ENCODE assay signal across 9 mouse cellular contexts in genomic region chr9:121995077-121995476, GRCm38 (mm10). TPM values are rescaled to one million over a fixed set of nuclear protein-coding genes. Genes with fewer than 3 reads are reported as not detected.
DNase-seq lines count a peak whose midpoint lies in the region; ATAC-seq and TF ChIP-seq lines count a peak whose summit lies in the region.
"Had no signal": no experiment of that assay in that cellular context is flagged by ENCODE, and none has a peak within 500 bp of the region (broad histone marks: within the 10 kb centered on the region; RNA-seq: fewer than 3 reads in every experiment).

No protein-coding gene starts in this region.

- TF ChIP-seq POLR2A in cortical plate, adult 2 months (IDR thresholded peaks at IDR 0.05; ENCODE audit: extremely low read depth, insufficient read depth, low read length) = no peak

- H3K9me3 ChIP-seq in heart, embryonic 16.5 days (replicated peaks; ENCODE audit: control insufficient read depth, low read length) = no peaks in the 10 kb centered on the region
- H3K9me3 ChIP-seq in hindbrain, embryonic 11.5 days (ENCODE audit: control insufficient read depth, low read length) = no peaks in the 10 kb centered on the region
- no peaks in the 10 kb centered on the region for H3K9me3 ChIP-seq in midbrain, embryonic 10.5 days (replicated peaks)

- TF ChIP-seq CTCF in cortical plate, adult 2 months (IDR thresholded peaks at IDR 0.05; ENCODE audit: extremely low read depth, insufficient read depth, low read length) = no peak

- ATAC-seq in heart, embryonic 16.5 days (replicated peaks; ENCODE audit: extremely low read depth, insufficient read depth, low FRiP score) = no peak
- ATAC-seq in hindbrain, embryonic 11.5 days (ENCODE audit: low FRiP score) = peak; percentile 10
- no peak for ATAC-seq in inflammation-experienced regulatory T-cells, adult 6 months

- peak overlapping the region; percentile 92 for H3K4me3 ChIP-seq in heart, embryonic 16.5 days (ENCODE audit: low read length)
- peak overlapping the region; percentile 95 for H3K4me3 ChIP-seq in cortical plate, adult 2 months (ENCODE audit: insufficient read depth, low read length)
- peak overlapping the region; percentile 84 for H3K4me3 ChIP-seq in hindbrain, embryonic 11.5 days (ENCODE audit: low read depth, low read length)
- peak overlapping the region; percentile 67 for H3K4me3 ChIP-seq in midbrain, embryonic 10.5 days

- H3K27ac ChIP-seq in heart, embryonic 16.5 days (ENCODE audit: low read length) = no peak overlapping the region
- H3K27ac ChIP-seq in cortical plate, adult 2 months (ENCODE audit: insufficient read depth, low read length) = no peak overlapping the region
- no peak overlapping the region for H3K27ac ChIP-seq in hindbrain, embryonic 11.5 days (ENCODE audit: low read depth, low read length)
- peak overlapping the region; percentile 80 for H3K27ac ChIP-seq in midbrain, embryonic 10.5 days (replicated peaks)

- intact Hi-C loops in heart, postnatal 14 days (cut with DNase I) = no loop called here
- intact Hi-C loops in left cerebral cortex, postnatal 10 days (cut with DNase I) = no loop called here

- no peaks in the 10 kb centered on the region; the same call in 1 of the 2 replicates for H3K4me1 ChIP-seq in heart, embryonic 16.5 days (ENCODE audit: control insufficient read depth, insufficient read depth, low read length)
- H3K4me1 ChIP-seq in cortical plate, adult 2 months (ENCODE audit: control insufficient read depth, insufficient read depth, low read length) = peaks cover 8% of the 10 kb centered on the region
- 0 out of 2 replicates have a peak, but pooled peaks cover 2% of the 10 kb centered on the region for H3K4me1 ChIP-seq in hindbrain, embryonic 11.5 days (replicated peaks; ENCODE audit: control insufficient read depth, insufficient read depth, low read length)
- H3K4me1 ChIP-seq in midbrain, embryonic 10.5 days = peaks cover 29% of the 10 kb centered on the region

- peak overlapping the region; percentile 91 for H3K9ac ChIP-seq in heart, embryonic 16.5 days (ENCODE audit: low read length)
- H3K9ac ChIP-seq in hindbrain, embryonic 11.5 days (ENCODE audit: low read depth, low read length) = peak overlapping the region; percentile 68

- H3K36me3 ChIP-seq in heart, embryonic 16.5 days (ENCODE audit: control insufficient read depth, insufficient read depth) = no peaks in the 10 kb centered on the region
- no peaks in the 10 kb centered on the region for H3K36me3 ChIP-seq in hindbrain, embryonic 11.5 days (ENCODE audit: control insufficient read depth, insufficient read depth, low read length)
- no peaks in the 10 kb centered on the region for H3K36me3 ChIP-seq in midbrain, embryonic 10.5 days

- H3K4me2 ChIP-seq in heart, embryonic 16.5 days (ENCODE audit: low read depth, low read length) = peak overlapping the region; percentile 99
- H3K4me2 ChIP-seq in hindbrain, embryonic 11.5 days (replicated peaks; ENCODE audit: low read depth, low read length) = peak overlapping the region; percentile 93

- no peaks in the 10 kb centered on the region for H3K27me3 ChIP-seq in heart, embryonic 16.5 days (ENCODE audit: control insufficient read depth, insufficient read depth, low read length)
- H3K27me3 ChIP-seq in hindbrain, embryonic 11.5 days (ENCODE audit: control insufficient read depth, insufficient read depth, low read length) = no peaks in the 10 kb centered on the region
- peaks cover 9% of the 10 kb centered on the region; the same call in 1 of the 2 replicates for H3K27me3 ChIP-seq in midbrain, embryonic 10.5 days (ENCODE audit: low read depth, poor library complexity, severe bottlenecking)

- DNase-seq in heart, postnatal 14 days = no peak
- no peak for DNase-seq in hindbrain, embryonic 11.5 days (ENCODE audit: low spot score)
- DNase-seq in midbrain, embryonic 10.5 days (ENCODE audit: low spot score) = no peak
- no peak for DNase-seq in left cerebral cortex, postnatal 10 days (ENCODE audit: extremely low spot score in 1 of 2, low spot score in 2 of 2)
- no peak for DNase-seq in spleen, postnatal 36 days (ENCODE audit: low spot score in 2 of 2)

- WGBS in heart, embryonic 16.5 days = 16% methylated on average over 10 of the region's 10 CpGs
- WGBS in hindbrain, embryonic 11.5 days = 13% methylated on average over 10 of the region's 10 CpGs
- WGBS in midbrain, embryonic 10.5 days = 19% methylated on average over 9 of the region's 10 CpGs

RNA-seq across cellular contexts. Expression of gene Pomgnt2, which starts 1.8 kb away (rescaled TPM):
- 12.5 and 13.0 TPM in 2 replicates for polyA plus RNA-seq in heart, embryonic 16.5 days (2015; fragmentation: Nextera tagmentation; extraction: Ambion mirVana)
- 10 to 100 TPM in 1 of 2 experiments, 1 to 10 TPM in 1; 9.7 to 11.3 TPM for total RNA-seq in heart, postnatal 14 days (2021)
- polyA plus RNA-seq in cortical plate, adult 2 months (2012; rRNA removed) = 30.0 and 31.4 TPM in 2 replicates
- polyA plus RNA-seq in hindbrain, embryonic 11.5 days (2014; fragmentation: Nextera tagmentation; extraction: Ambion mirVana) = 8.8 and 9.6 TPM in 2 replicates
- 13.1 and 14.6 TPM in 2 replicates for polyA plus RNA-seq in midbrain, embryonic 10.5 days (2016; fragmentation: Nextera tagmentation; extraction: Ambion mirVana)
- total RNA-seq in left cerebral cortex, postnatal 10 days (2021) = 10 to 100 TPM; 38.1 to 40.0 TPM
- under 1 TPM in 1 of 3 experiments, not detected in 2; 0.40 TPM for polyA plus RNA-seq in inflammation-experienced regulatory T-cells, adult 6 months (2017; shearing (Covaris generic))
- total RNA-seq: MEL had no signal

RNA-seq across cellular contexts. Expression of gene Fam198a, which starts 44.3 kb away (rescaled TPM):
- polyA plus RNA-seq in heart, embryonic 16.5 days (2015; fragmentation: Nextera tagmentation; extraction: Ambion mirVana) = 1.6 and 1.8 TPM in 2 replicates
- total RNA-seq in heart, postnatal 14 days (2021) = 1 to 10 TPM; 1.7 to 1.8 TPM
- polyA plus RNA-seq in cortical plate, adult 2 months (2012; rRNA removed) = 4.6 and 4.9 TPM in 2 replicates
- polyA plus RNA-seq in hindbrain, embryonic 11.5 days (2014; fragmentation: Nextera tagmentation; extraction: Ambion mirVana) = 0.29 and 0.46 TPM in 2 replicates
- polyA plus RNA-seq in midbrain, embryonic 10.5 days (2016; fragmentation: Nextera tagmentation; extraction: Ambion mirVana) = 0.68 and 0.85 TPM in 2 replicates
- total RNA-seq in left cerebral cortex, postnatal 10 days (2021) = 1 to 10 TPM; 3.2 to 4.4 TPM
- under 1 TPM in 1 of 3 experiments, not detected in 2; 0.12 TPM for polyA plus RNA-seq in inflammation-experienced regulatory T-cells, adult 6 months (2017; shearing (Covaris generic))
